Mouse (Mus musculus): Measurements from ENCODE around the gene Atp2b2. TPM values are rescaled to one million over a fixed set of nuclear protein-coding genes. Genes with fewer than 3 reads are reported as not detected.

Atp2b2 gene
- total and polyA plus RNA-seq, 2 experiments = 1.0 to 1.1 TPM

- 7% methylated on average over 41 of the region's 41 CpGs for WGBS
- Histone ChIP-seq H3K79me2 (ENCODE audit: control insufficient read depth, insufficient read depth, low read length) (peaks cover 16% of the 10 kb centered on the region; the same call in 1 of the 2 replicates), H3K4me1 (ENCODE audit: control insufficient read depth, insufficient read depth, low read length) (no peaks in the 10 kb centered on the region; the same call in 1 of the 2 replicates), H3K36me3 (ENCODE audit: control insufficient read depth, insufficient read depth, low read length) (peaks cover 6% of the 10 kb centered on the region), H3K9ac (ENCODE audit: low read depth, low read length) (peak within 1 kb of the TSS; percentile 89), H3K27me3 (ENCODE audit: control insufficient read depth, insufficient read depth, low read length) (no peaks in the 10 kb centered on the region), H3K27ac (replicated peaks; ENCODE audit: insufficient read depth, low read depth, low read length) (peak within 1 kb of the TSS; percentile 73), H3K4me3 (ENCODE audit: insufficient read depth, low read depth, low read length) (peak within 1 kb of the TSS; percentile 76)
- DNase-seq (ENCODE audit: extremely low read depth, low read depth, low spot score) = peak; percentile 81
- TF ChIP-seq CTCF (IDR thresholded peaks at IDR 0.05; ENCODE audit: low read depth, low read length) (no peak), POLR2A (IDR thresholded peaks at IDR 0.05; ENCODE audit: extremely low read depth, insufficient read depth, low read length) (peak; percentile 60; the same call in 1 of the 2 replicates)
These were observed 301.9 kb downstream of the Atp2b2 start, which contains the start of gene Sec13 for GRCm38 (mm10) chr6:113740236-113741217. Gene Sec13, minus strand, starts transcription at chr6:113740743.

- no peaks in the 10 kb centered on the region for H3K27me3 ChIP-seq (ENCODE audit: control insufficient read depth, insufficient read depth, low read length)
- 87% methylated on average over 9 of the region's 9 CpGs for WGBS
- H3K27ac ChIP-seq (replicated peaks; ENCODE audit: insufficient read depth, low read depth, low read length) = no peak overlapping the region
- TF ChIP-seq CTCF (IDR thresholded peaks at IDR 0.05; ENCODE audit: low read depth, low read length) (no peak), POLR2A (IDR thresholded peaks at IDR 0.05; ENCODE audit: extremely low read depth, insufficient read depth, low read length) (no peak)
- no peak overlapping the region for H3K4me3 ChIP-seq (ENCODE audit: insufficient read depth, low read depth, low read length)
- H3K79me2 ChIP-seq (ENCODE audit: control insufficient read depth, insufficient read depth, low read length) = peaks cover 16% of the 10 kb centered on the region; the same call in 1 of the 2 replicates
- H3K9ac ChIP-seq (ENCODE audit: low read depth, low read length) = no peak overlapping the region
- no peaks in the 10 kb centered on the region; the same call in 1 of the 2 replicates for H3K4me1 ChIP-seq (ENCODE audit: control insufficient read depth, insufficient read depth, low read length)
- no peak for DNase-seq (ENCODE audit: extremely low read depth, low read depth, low spot score)
- peaks cover 26% of the 10 kb centered on the region for H3K36me3 ChIP-seq (ENCODE audit: control insufficient read depth, insufficient read depth, low read length)
These were observed 304.9 kb downstream of the Atp2b2 start for GRCm38 (mm10) chr6:113737318-113738046.

- H3K4me3 ChIP-seq (ENCODE audit: insufficient read depth, low read depth, low read length) = no peak overlapping the region
- DNase-seq (ENCODE audit: extremely low read depth, low read depth, low spot score) = no peak
- 91% methylated on average over 3 of the region's 3 CpGs for WGBS
- TF ChIP-seq CTCF (IDR thresholded peaks at IDR 0.05; ENCODE audit: low read depth, low read length) = no peak
- no peak for TF ChIP-seq POLR2A (IDR thresholded peaks at IDR 0.05; ENCODE audit: extremely low read depth, insufficient read depth, low read length)
- no peak overlapping the region for H3K9ac ChIP-seq (ENCODE audit: low read depth, low read length)
- H3K4me1 ChIP-seq (ENCODE audit: control insufficient read depth, insufficient read depth, low read length) = no peaks in the 10 kb centered on the region; the same call in 1 of the 2 replicates
- H3K27ac ChIP-seq (replicated peaks; ENCODE audit: insufficient read depth, low read depth, low read length) = no peak overlapping the region
- no peaks in the 10 kb centered on the region for H3K27me3 ChIP-seq (ENCODE audit: control insufficient read depth, insufficient read depth, low read length)
- H3K79me2 ChIP-seq (ENCODE audit: control insufficient read depth, insufficient read depth, low read length) = no peaks in the 10 kb centered on the region
- H3K36me3 ChIP-seq (ENCODE audit: control insufficient read depth, insufficient read depth, low read length) = peaks cover 75% of the 10 kb centered on the region
These were observed 311.1 kb downstream of the Atp2b2 start for GRCm38 (mm10) chr6:113731296-113731695.

- H3K9ac ChIP-seq (ENCODE audit: low read depth, low read length) = no peak overlapping the region
- no peaks in the 10 kb centered on the region; the same call in 1 of the 2 replicates for H3K4me1 ChIP-seq (ENCODE audit: control insufficient read depth, insufficient read depth, low read length)
- H3K27me3 ChIP-seq (ENCODE audit: control insufficient read depth, insufficient read depth, low read length) = no peaks in the 10 kb centered on the region
- TF ChIP-seq CTCF (IDR thresholded peaks at IDR 0.05; ENCODE audit: low read depth, low read length) = no peak
- TF ChIP-seq POLR2A (IDR thresholded peaks at IDR 0.05; ENCODE audit: extremely low read depth, insufficient read depth, low read length) = no peak
- H3K79me2 ChIP-seq (ENCODE audit: control insufficient read depth, insufficient read depth, low read length) = no peaks in the 10 kb centered on the region
- H3K36me3 ChIP-seq (ENCODE audit: control insufficient read depth, insufficient read depth, low read length) = peaks cover 71% of the 10 kb centered on the region
- H3K4me3 ChIP-seq (ENCODE audit: insufficient read depth, low read depth, low read length) = no peak overlapping the region
- DNase-seq (ENCODE audit: extremely low read depth, low read depth, low spot score) = no peak
- 85% methylated on average over 7 of the region's 7 CpGs for WGBS
- no peak overlapping the region for H3K27ac ChIP-seq (replicated peaks; ENCODE audit: insufficient read depth, low read depth, low read length)
These were observed 314.2 kb downstream of the Atp2b2 start for GRCm38 (mm10) chr6:113728181-113728580.

- no peak for TF ChIP-seq CTCF (IDR thresholded peaks at IDR 0.05; ENCODE audit: low read depth, low read length)
- no peak for TF ChIP-seq POLR2A (IDR thresholded peaks at IDR 0.05; ENCODE audit: extremely low read depth, insufficient read depth, low read length)
- H3K4me1 ChIP-seq (ENCODE audit: control insufficient read depth, insufficient read depth, low read length) = no peaks in the 10 kb centered on the region
- 21% methylated on average over 4 of the region's 4 CpGs for WGBS
- no peaks in the 10 kb centered on the region for H3K79me2 ChIP-seq (ENCODE audit: control insufficient read depth, insufficient read depth, low read length)
- no peak overlapping the region for H3K27ac ChIP-seq (replicated peaks; ENCODE audit: insufficient read depth, low read depth, low read length)
- peak; percentile 25 for DNase-seq (ENCODE audit: extremely low read depth, low read depth, low spot score)
- peaks cover 20% of the 10 kb centered on the region for H3K36me3 ChIP-seq (ENCODE audit: control insufficient read depth, insufficient read depth, low read length)
- no peaks in the 10 kb centered on the region for H3K27me3 ChIP-seq (ENCODE audit: control insufficient read depth, insufficient read depth, low read length)
- H3K4me3 ChIP-seq (ENCODE audit: insufficient read depth, low read depth, low read length) = no peak overlapping the region
- H3K9ac ChIP-seq (ENCODE audit: low read depth, low read length) = no peak overlapping the region
These were observed 321.4 kb downstream of the Atp2b2 start for GRCm38 (mm10) chr6:113721061-113721460.
